Mouse (Mus musculus): ENCODE results near the gene Mul1.

GRCm38 (mm10) chr4:138459775-138460174 is 25.3 kb downstream of the Mul1 start:
- TF ChIP-seq POLR2A (IDR thresholded peaks at IDR 0.05; ENCODE audit: extremely low read depth, insufficient read depth, low read length) = peak; percentile 28; the same call in 1 of the 2 replicates
- TF ChIP-seq CTCF (IDR thresholded peaks at IDR 0.05; ENCODE audit: low read depth, low read length) = 0 out of 2 replicates have a peak, but pooled peaks have one; percentile 36

All from liver, adult 2 months (tissue).